Mouse (Mus musculus) macrophage (primary cell): ENCODE measurements around the gene Fam53a. TPM values are rescaled to one million over a fixed set of nuclear protein-coding genes. Genes with fewer than 3 reads are reported as not detected.

Experiments used
- H3K27ac ChIP-seq: fragments of 350-480 bp; formaldehyde crosslinking; 2 replicates; pipeline ENCODE4 v1.9.0; 2021
- H3K36me3 ChIP-seq: fragments of 350-480 bp; formaldehyde crosslinking; 2 replicates; pipeline ENCODE4 v1.9.0; 2021; ENCODE audit errors: inconsistent target
- H3K4me3 ChIP-seq: fragments of 350-480 bp; formaldehyde crosslinking; 2 replicates; pipeline ENCODE4 v1.9.0; 2021; ENCODE audit errors: inconsistent target
- H3K79me2 ChIP-seq: fragments of 350-480 bp; formaldehyde crosslinking; 2 replicates; pipeline ENCODE4 v1.9.0; 2021; ENCODE audit errors: inconsistent target
- WGBS: methylation state at CpG from one replicate; pipeline ENCODE4 v1.1.7; 2026; ENCODE audit warnings: inconsistent platforms; ENCODE audit not compliant: missing documents; 5-methylcytosine and 5-hydroxymethylcytosine counted together
- polyA plus RNA-seq: library from polyadenylated mRNA; stranded (reverse); fragments of 250-400 nt; gene quantifications from 3 replicates; pipeline ENCODE4 v1.2.4, GENCODE M21; 2018; ENCODE audit warnings: inconsistent platforms
- total RNA-seq, 78 experiments: library from RNA; depleted of rRNA; stranded (reverse); fragments of 250-400 nt; gene quantifications; 1 replicate in 9 of 78; 2 replicates in 24 of 78; 3 replicates in 43 of 78; 4 replicates in 2 of 78; pipeline ENCODE4 v1.2.4; 2018; ENCODE audit warnings: inconsistent platforms in 56 of 78

Fam53a gene
- 10 to 100 TPM in 18 of 26 experiments, 1 to 10 TPM in 8; 2.3 to 36.5 (median 18.1) TPM for total RNA-seq (2018; cell fraction: chromatin; rRNA removed)
- 10 to 100 TPM in 23 of 26 experiments, 1 to 10 TPM in 3; 7.4 to 23.4 (median 20.1) TPM for total RNA-seq (2018; cell fraction: cytosol; rRNA removed)
- total RNA-seq (2018; cell fraction: nucleus; rRNA removed): 10 to 100 TPM in 20 of 26 experiments, 1 to 10 TPM in 6; 5.0 to 28.3 (median 15.2) TPM
- polyA plus RNA-seq: 9.3 to 21.4 TPM (median 18.9 TPM) in 3 replicates

- H3K36me3 ChIP-seq: no peaks in the 10 kb centered on the region
- WGBS: under 1% methylated on average over 89 of the region's 99 CpGs
- peak within 1 kb of the TSS; percentile 60 for H3K4me3 ChIP-seq
- H3K27ac ChIP-seq: peak within 1 kb of the TSS; percentile 61
- H3K79me2 ChIP-seq: peaks cover 33% of the 10 kb centered on the region
These were observed at the start of gene Fam53a, which contains the start of gene Gm9903 for GRCm38 (mm10) chr5:33629301-33629987. Fam53a (minus strand) TSS chr5:33629635. Gm9903 (plus strand) TSS chr5:33629925.

GRCm38 (mm10) chr5:33678244-33678643, 48.8 kb upstream of the Fam53a start:
- WGBS: 91% methylated on average over 5 of the region's 5 CpGs

GRCm38 (mm10) chr5:33675964-33676363, 46.5 kb upstream of the Fam53a start:
- Histone ChIP-seq H3K4me3 (no peak overlapping the region), H3K27ac (no peak overlapping the region), H3K36me3 (no peaks in the 10 kb centered on the region), H3K79me2 (no peaks in the 10 kb centered on the region)
- WGBS: 0% methylated on average over 1 of the region's 1 CpGs

More at GRCm38 (mm10) chr5:33678244-33678643, 48.8 kb upstream of the Fam53a start:
- Histone ChIP-seq H3K4me3 (no peak overlapping the region), H3K36me3 (no peaks in the 10 kb centered on the region), H3K79me2 (no peaks in the 10 kb centered on the region), H3K27ac (no peak overlapping the region)

- Histone ChIP-seq H3K36me3 (peaks cover 8% of the 10 kb centered on the region; the same call in 1 of the 2 replicates), H3K79me2 (no peaks in the 10 kb centered on the region), H3K27ac (no peak overlapping the region), H3K4me3 (no peak overlapping the region)
- WGBS: 95% methylated on average over 2 of the region's 3 CpGs
These were observed 45.0 kb upstream of the Fam53a start for GRCm38 (mm10) chr5:33674439-33674838.

- Histone ChIP-seq H3K27ac (no peak overlapping the region), H3K4me3 (no peak overlapping the region), H3K36me3 (peaks cover 17% of the 10 kb centered on the region; the same call in 1 of the 2 replicates), H3K79me2 (no peaks in the 10 kb centered on the region)
- WGBS: 40% methylated on average over 5 of the region's 5 CpGs
These were observed 42.2 kb upstream of the Fam53a start for GRCm38 (mm10) chr5:33671659-33672058.

GRCm38 (mm10) chr5:33668223-33668622, 38.8 kb upstream of the Fam53a start:
- Histone ChIP-seq H3K36me3 (peaks cover 22% of the 10 kb centered on the region; the same call in 1 of the 2 replicates), H3K4me3 (no peak overlapping the region), H3K27ac (no peak overlapping the region), H3K79me2 (no peaks in the 10 kb centered on the region)

- peak overlapping the region; percentile 91 for H3K4me3 ChIP-seq
- H3K36me3 ChIP-seq: peaks cover 14% of the 10 kb centered on the region; the same call in 1 of the 2 replicates
- H3K79me2 ChIP-seq: peaks cover 60% of the 10 kb centered on the region
- under 1% methylated on average over 26 of the region's 26 CpGs for WGBS
- H3K27ac ChIP-seq: peak overlapping the region; percentile 93
These were observed 29.2 kb upstream of the Fam53a start for GRCm38 (mm10) chr5:33658664-33659050.

- Histone ChIP-seq H3K79me2 (peaks cover 60% of the 10 kb centered on the region), H3K27ac (peak within 1 kb of the TSS; percentile 93), H3K4me3 (peak within 1 kb of the TSS; percentile 91), H3K36me3 (peaks cover 16% of the 10 kb centered on the region; the same call in 1 of the 2 replicates)
- under 1% methylated on average over 59 of the region's 60 CpGs for WGBS
These were observed 28.6 kb upstream of the Fam53a start, which contains the start of the genes Tacc3 and Tmem129 for GRCm38 (mm10) chr5:33657787-33658663. Tacc3 (plus strand) TSS chr5:33658128. Tmem129 (minus strand) TSS chr5:33658416.

GRCm38 (mm10) chr5:33657251-33657786, 27.9 kb upstream of the Fam53a start:
- Histone ChIP-seq H3K27ac (peak overlapping the region; percentile 93), H3K36me3 (peaks cover 16% of the 10 kb centered on the region; the same call in 1 of the 2 replicates), H3K79me2 (peaks cover 60% of the 10 kb centered on the region), H3K4me3 (peak overlapping the region; percentile 91)
- WGBS: under 1% methylated on average over 32 of the region's 32 CpGs

- WGBS: 7% methylated on average over 1 of the region's 1 CpGs
- Histone ChIP-seq H3K79me2 (peaks cover 60% of the 10 kb centered on the region), H3K27ac (peak overlapping the region; percentile 93), H3K36me3 (peaks cover 16% of the 10 kb centered on the region; the same call in 1 of the 2 replicates), H3K4me3 (peak overlapping the region; percentile 91)
These were observed 27.3 kb upstream of the Fam53a start for GRCm38 (mm10) chr5:33656739-33657138.

GRCm38 (mm10) chr5:33655251-33655840, 25.9 kb upstream of the Fam53a start:
- no peak overlapping the region for H3K4me3 ChIP-seq
- no peak overlapping the region for H3K27ac ChIP-seq
- H3K79me2 ChIP-seq: peaks cover 60% of the 10 kb centered on the region
- peaks cover 16% of the 10 kb centered on the region; the same call in 1 of the 2 replicates for H3K36me3 ChIP-seq
- 94% methylated on average over 10 of the region's 10 CpGs for WGBS

GRCm38 (mm10) chr5:33654424-33654823, 25.0 kb upstream of the Fam53a start:
- Histone ChIP-seq H3K4me3 (no peak overlapping the region), H3K27ac (no peak overlapping the region), H3K79me2 (peaks cover 60% of the 10 kb centered on the region), H3K36me3 (peaks cover 20% of the 10 kb centered on the region; the same call in 1 of the 2 replicates)
- 95% methylated on average over 13 of the region's 13 CpGs for WGBS

- H3K36me3 ChIP-seq: peaks cover 25% of the 10 kb centered on the region
- peak overlapping the region; percentile 88; the same call in 1 of the 2 replicates for H3K27ac ChIP-seq
- no peak overlapping the region for H3K4me3 ChIP-seq
- peaks cover 67% of the 10 kb centered on the region for H3K79me2 ChIP-seq
- 17% methylated on average over 9 of the region's 9 CpGs for WGBS
These were observed 23.3 kb upstream of the Fam53a start for GRCm38 (mm10) chr5:33652783-33653173.
